Mouse (Mus musculus) intestine, embryonic 14.5 days (tissue): Measurements from ENCODE around the gene Dus2. TPM values are rescaled to one million over a fixed set of nuclear protein-coding genes. Genes with fewer than 3 reads are reported as not detected.

Experiments
- ATAC-seq: fragments of 200-750 bp; cut with Nextera tagmentation; replicated peaks from 2 replicates; pipeline ENCODE4 v1.8.0; 2017; ENCODE audit warnings: low read depth, moderate number of reproducible peaks, moderate TSS enrichment, moderate library complexity; ENCODE audit not compliant: low FRiP score, low TSS enrichment
- DNase-seq: peaks from one replicate; pipeline ENCODE4 v3.0.0-alpha.2; 2018; ENCODE audit warnings: low spot score
- H3K27ac ChIP-seq: fragments of 300-500 bp; sonication (generic); 2 replicates; pipeline ENCODE4 v1.5.1; 2014; ENCODE audit warnings: low read depth, mild to moderate bottlenecking, control low read depth
- H3K27me3 ChIP-seq: fragments of 300-500 bp; sonication (generic); replicated peaks from 2 replicates; pipeline ENCODE4 v1.6.1; 2014; ENCODE audit warnings: low read length, control low read depth; ENCODE audit not compliant: control insufficient read depth, insufficient read depth
- H3K36me3 ChIP-seq: fragments of 300-500 bp; sonication (generic); 2 replicates; pipeline ENCODE4 v1.6.1; 2014; ENCODE audit warnings: low read length, control low read depth; ENCODE audit not compliant: control insufficient read depth, insufficient read depth
- H3K4me1 ChIP-seq: fragments of 300-500 bp; sonication (generic); replicated peaks from 2 replicates; pipeline ENCODE4 v1.6.1; 2014; ENCODE audit warnings: low read length, control low read depth, mixed read lengths; ENCODE audit not compliant: control insufficient read depth, insufficient read depth
- H3K4me2 ChIP-seq: fragments of 300-500 bp; sonication (generic); 2 replicates; pipeline ENCODE4 v1.6.1; 2014; ENCODE audit warnings: low read length
- H3K4me3 ChIP-seq: fragments of 300-500 bp; sonication (generic); 2 replicates; pipeline ENCODE4 v1.5.1; 2014; ENCODE audit warnings: low read depth, low read length, control low read depth, mixed read lengths
- H3K9ac ChIP-seq: fragments of 300-500 bp; sonication (generic); 2 replicates; pipeline ENCODE4 v1.6.1; 2014; ENCODE audit warnings: mild to moderate bottlenecking, low read length
- H3K9me3 ChIP-seq: fragments of 300-500 bp; sonication (generic); 2 replicates; pipeline ENCODE4 v1.6.1; 2016; ENCODE audit warnings: low read length, control low read depth; ENCODE audit not compliant: control insufficient read depth
- WGBS: fragments of 180-500 bp; shearing (Covaris S2); extraction: QIAGEN DNeasy Blood & Tissue Kit; methylation state at CpG from one replicate; pipeline ENCODE4 v1.1.7; 2014; 5-methylcytosine and 5-hydroxymethylcytosine counted together
- polyA plus RNA-seq: library from polyadenylated mRNA; unstranded; fragments of >200 nt; fragmentation: Nextera tagmentation; extraction: Ambion mirVana; gene quantifications from 2 replicates; pipeline ENCODE4 v1.2.1, GENCODE M21; 2014

Dus2 gene
- polyA plus RNA-seq, 1 experiment from 2014 or later = 18.3 TPM

DNA sequence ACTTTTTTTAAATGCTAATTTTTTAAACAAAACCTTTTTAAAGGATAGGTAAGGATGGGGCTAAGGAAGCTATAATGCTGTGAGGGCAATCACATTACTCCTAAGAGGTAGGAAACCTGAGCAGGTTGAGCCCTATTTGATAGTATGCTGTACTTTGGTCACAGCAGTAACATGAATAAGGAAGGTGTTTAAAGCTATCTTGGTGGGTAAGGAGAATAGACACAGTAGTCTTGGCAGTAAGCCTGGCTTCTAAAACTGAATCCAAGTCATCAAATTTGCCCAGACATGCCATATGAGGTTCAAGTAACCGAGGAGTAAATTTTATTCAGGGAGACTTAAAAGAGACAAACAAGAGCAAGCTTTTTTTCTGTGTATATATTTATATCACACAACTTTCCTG lies 78.4 kb downstream of the Dus2 start:
- H3K9ac ChIP-seq = no peak overlapping the region
- no peak for ATAC-seq
- DNase-seq = no peak

DNA sequence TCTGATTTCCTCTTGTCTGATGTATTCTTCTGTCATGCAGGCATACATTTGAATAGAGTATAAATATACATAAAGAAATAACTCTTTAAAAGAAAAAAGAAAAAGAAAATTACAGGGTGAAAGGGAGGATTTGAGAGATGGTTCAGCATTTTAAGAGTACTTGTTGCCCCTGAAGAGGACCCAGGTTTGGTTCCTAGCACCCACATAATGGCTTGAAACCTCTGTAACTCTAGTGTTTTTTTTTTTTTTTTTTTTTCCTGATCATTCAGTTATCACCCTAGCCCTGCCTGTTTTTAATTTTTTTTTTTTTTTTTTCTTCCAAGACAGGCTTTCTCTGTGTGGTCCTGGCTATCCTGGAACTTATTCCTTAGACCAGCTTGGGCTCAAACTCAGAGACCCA lies 81.0 kb downstream of the Dus2 start:
- Histone ChIP-seq H3K4me1 (no peaks in the 10 kb centered on the region), H3K4me2 (no peak overlapping the region), H3K27ac (no peak overlapping the region), H3K4me3 (no peak overlapping the region), H3K9ac (no peak overlapping the region), H3K27me3 (no peaks in the 10 kb centered on the region), H3K36me3 (no peaks in the 10 kb centered on the region), H3K9me3 (0 out of 2 replicates have a peak, but pooled peaks cover 2% of the 10 kb centered on the region)
- DNase-seq (no peak), ATAC-seq (no peak)

More for the DNA sequence above, 78.4 kb downstream of the Dus2 start:
- WGBS = 61% methylated on average over 1 of the region's 1 CpGs
- H3K27me3 ChIP-seq = no peaks in the 10 kb centered on the region
- no peaks in the 10 kb centered on the region for H3K9me3 ChIP-seq
- H3K36me3 ChIP-seq = no peaks in the 10 kb centered on the region
- H3K27ac ChIP-seq = no peak overlapping the region
- no peak overlapping the region for H3K4me2 ChIP-seq
- no peak overlapping the region for H3K4me3 ChIP-seq
- H3K4me1 ChIP-seq = no peaks in the 10 kb centered on the region

DNA sequence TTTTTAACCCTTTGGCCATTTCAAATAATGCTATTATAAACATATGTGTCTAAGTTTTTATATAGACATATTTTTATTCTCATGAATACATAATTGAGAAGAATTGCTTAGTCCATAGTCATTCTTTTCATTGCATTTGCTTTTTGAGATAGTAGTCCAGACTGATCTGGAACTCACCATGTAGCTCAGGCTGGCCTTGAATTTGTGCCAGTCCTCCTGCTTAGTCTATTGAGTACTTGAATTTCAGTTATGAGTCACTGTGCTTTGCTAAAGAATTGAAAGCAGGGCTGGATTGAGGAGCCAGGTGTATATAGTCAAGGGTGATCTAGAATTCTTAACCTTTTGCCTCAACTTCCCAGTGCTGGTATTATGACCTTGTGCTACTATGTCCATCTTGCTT lies 83.1 kb downstream of the Dus2 start:
- H3K27me3 ChIP-seq = no peaks in the 10 kb centered on the region
- ATAC-seq (no peak), DNase-seq (no peak)
- H3K36me3 ChIP-seq = peaks cover 8% of the 10 kb centered on the region; the same call in 1 of the 2 replicates
- H3K4me1 ChIP-seq = no peaks in the 10 kb centered on the region
- H3K9me3 ChIP-seq = 0 out of 2 replicates have a peak, but pooled peaks cover 3% of the 10 kb centered on the region
- H3K9ac ChIP-seq = no peak overlapping the region
- H3K27ac ChIP-seq = no peak overlapping the region
- H3K4me3 ChIP-seq = no peak overlapping the region
- H3K4me2 ChIP-seq = no peak overlapping the region

DNA sequence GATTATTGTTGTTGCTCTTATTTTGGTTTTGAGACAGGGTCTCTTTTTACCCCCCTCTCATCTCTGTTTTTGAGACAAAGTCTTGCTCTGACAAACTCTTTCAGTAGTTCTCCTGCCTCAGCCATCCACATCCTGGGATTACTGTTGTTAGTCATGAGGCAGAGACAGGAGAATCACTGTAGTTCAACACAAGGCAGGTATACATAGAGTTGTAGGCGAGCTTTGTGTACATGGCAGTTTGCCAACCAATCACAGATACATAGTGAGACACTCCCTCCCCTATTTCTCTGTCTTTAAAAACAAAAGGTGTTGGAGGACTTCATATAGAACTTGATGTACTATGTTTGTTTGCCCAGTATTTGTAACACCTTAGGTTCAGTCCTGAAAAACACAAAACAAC lies 83.5 kb downstream of the Dus2 start:
- ATAC-seq (no peak), DNase-seq (no peak)
- no peak overlapping the region for H3K4me2 ChIP-seq
- H3K27ac ChIP-seq = no peak overlapping the region
- H3K9me3 ChIP-seq = 0 out of 2 replicates have a peak, but pooled peaks cover 3% of the 10 kb centered on the region
- H3K27me3 ChIP-seq = no peaks in the 10 kb centered on the region
- H3K9ac ChIP-seq = no peak overlapping the region
- H3K4me3 ChIP-seq = no peak overlapping the region
- peaks cover 12% of the 10 kb centered on the region; the same call in 1 of the 2 replicates for H3K36me3 ChIP-seq
- WGBS = 68% methylated on average over 1 of the region's 1 CpGs
- H3K4me1 ChIP-seq = no peaks in the 10 kb centered on the region

DNA sequence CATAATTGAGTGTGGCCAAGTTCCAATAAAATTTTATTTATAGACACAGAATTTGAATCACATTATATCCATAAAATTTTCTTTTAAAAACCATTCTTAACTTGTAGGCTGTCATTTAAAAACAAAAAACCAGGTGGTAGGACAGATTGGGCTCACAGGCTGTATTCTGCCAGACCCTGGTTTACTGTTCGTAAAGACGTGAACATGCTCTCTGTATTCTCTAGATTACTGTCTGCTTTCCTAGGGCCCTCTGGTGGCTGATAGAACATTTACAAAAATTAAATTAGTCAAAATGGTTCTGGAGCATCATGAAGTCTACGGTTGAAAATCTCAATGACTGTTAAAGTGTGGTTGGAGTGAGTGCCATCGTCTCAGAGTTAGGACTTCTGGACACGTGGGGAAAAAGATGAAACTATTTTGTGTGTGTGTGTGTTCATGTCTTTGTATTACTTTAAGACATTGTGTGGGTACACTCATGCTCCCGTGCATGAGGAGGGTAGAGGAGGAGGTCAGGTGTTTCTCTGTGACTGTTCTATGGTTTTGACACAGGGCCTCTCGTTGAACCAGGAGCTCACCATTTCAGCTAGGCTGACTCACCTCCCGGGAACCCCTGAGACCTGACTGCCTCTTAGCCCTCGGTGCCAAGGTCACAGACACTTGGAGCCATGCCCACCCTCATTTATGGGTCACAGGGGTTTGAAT lies 84.2 kb downstream of the Dus2 start:
- Histone ChIP-seq H3K9me3 (0 out of 2 replicates have a peak, but pooled peaks cover 3% of the 10 kb centered on the region), H3K9ac (no peak overlapping the region), H3K4me3 (no peak overlapping the region), H3K27me3 (no peaks in the 10 kb centered on the region), H3K36me3 (peaks cover 12% of the 10 kb centered on the region; the same call in 1 of the 2 replicates), H3K27ac (no peak overlapping the region), H3K4me2 (no peak overlapping the region), H3K4me1 (no peaks in the 10 kb centered on the region)
- ATAC-seq = no peak
- DNase-seq = no peak
- WGBS = 76% methylated on average over 9 of the region's 9 CpGs

DNA sequence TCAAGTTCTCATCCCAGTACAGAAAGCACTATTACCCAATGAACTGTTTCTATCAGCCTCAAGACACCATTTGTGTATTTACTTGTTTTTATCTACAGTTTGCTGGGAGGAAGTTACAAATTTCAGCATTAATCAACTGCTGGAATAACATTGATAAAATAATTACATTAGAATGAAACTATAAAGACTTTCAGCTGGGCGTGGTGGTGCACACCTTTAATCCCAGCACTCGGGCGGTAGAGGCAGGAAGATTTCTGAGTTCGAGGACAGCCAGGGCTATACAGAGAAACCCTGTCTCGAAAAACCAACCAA lies 84.7 kb downstream of the Dus2 start:
- Histone ChIP-seq H3K27me3 (no peaks in the 10 kb centered on the region), H3K36me3 (peaks cover 12% of the 10 kb centered on the region; the same call in 1 of the 2 replicates), H3K27ac (no peak overlapping the region), H3K4me1 (no peaks in the 10 kb centered on the region), H3K4me2 (no peak overlapping the region), H3K4me3 (no peak overlapping the region), H3K9me3 (0 out of 2 replicates have a peak, but pooled peaks cover 3% of the 10 kb centered on the region), H3K9ac (no peak overlapping the region)
- DNase-seq (no peak), ATAC-seq (no peak)
- WGBS = 95% methylated on average over 5 of the region's 5 CpGs

DNA sequence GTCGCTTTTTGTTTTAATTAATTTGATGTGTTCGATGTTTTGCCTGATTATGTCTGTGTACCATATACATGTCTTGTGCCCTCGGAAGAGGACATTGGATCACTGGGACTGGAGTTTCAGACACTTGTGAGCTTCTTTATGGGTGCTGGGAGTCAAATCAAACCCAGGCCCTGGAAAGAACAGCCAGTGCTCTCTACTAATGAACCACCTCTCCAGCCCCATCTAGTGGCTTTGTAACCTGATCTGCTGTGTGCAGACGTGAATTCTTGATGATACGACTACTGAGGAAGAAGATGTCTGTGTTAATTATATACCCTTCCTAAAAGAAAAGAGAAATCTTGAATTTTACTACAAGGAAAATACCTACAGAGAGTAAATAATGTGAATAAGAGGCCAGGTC lies 85.5 kb downstream of the Dus2 start:
- Histone ChIP-seq H3K27me3 (no peaks in the 10 kb centered on the region), H3K4me1 (no peaks in the 10 kb centered on the region), H3K9ac (no peak overlapping the region), H3K9me3 (0 out of 2 replicates have a peak, but pooled peaks cover 3% of the 10 kb centered on the region), H3K4me2 (no peak overlapping the region), H3K36me3 (peaks cover 16% of the 10 kb centered on the region), H3K27ac (no peak overlapping the region), H3K4me3 (no peak overlapping the region)
- WGBS = 80% methylated on average over 5 of the region's 5 CpGs
- ATAC-seq = no peak
- DNase-seq = no peak

DNA sequence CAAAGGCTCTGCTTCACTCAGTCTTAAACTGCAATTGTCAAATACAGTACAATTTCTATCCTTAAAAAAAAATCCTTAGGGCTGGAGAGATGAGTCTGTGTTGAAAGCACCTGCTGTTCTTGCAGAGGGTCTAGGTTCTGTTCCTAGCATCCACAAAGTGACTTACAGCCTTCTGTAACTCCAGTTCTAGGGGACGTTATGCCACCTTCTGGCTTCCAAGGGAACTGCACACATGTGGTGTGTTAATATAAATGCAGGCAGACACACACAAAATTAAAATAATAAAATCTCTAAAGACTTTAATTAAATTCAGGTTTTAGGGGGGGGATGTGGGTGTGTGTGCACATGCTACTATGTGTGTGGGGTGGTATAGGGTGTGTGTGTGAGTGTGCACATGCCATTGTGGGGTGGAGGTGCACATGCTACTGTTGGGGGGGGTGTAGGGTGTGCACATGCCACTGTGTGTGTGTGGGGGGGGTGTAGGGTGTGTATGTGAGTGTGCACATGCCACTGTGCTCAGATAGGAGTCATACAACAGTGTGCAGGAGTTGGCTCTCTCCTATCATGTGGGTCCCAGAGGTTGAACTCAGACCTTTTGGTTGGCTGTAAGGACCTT lies 86.4 kb downstream of the Dus2 start:
- Histone ChIP-seq H3K4me1 (no peaks in the 10 kb centered on the region), H3K9me3 (0 out of 2 replicates have a peak, but pooled peaks cover 3% of the 10 kb centered on the region), H3K36me3 (peaks cover 18% of the 10 kb centered on the region), H3K4me2 (no peak overlapping the region), H3K9ac (no peak overlapping the region), H3K4me3 (no peak overlapping the region), H3K27me3 (no peaks in the 10 kb centered on the region), H3K27ac (no peak overlapping the region)
- 97% methylated on average over 1 of the region's 1 CpGs for WGBS
- ATAC-seq = no peak
- no peak for DNase-seq

DNA sequence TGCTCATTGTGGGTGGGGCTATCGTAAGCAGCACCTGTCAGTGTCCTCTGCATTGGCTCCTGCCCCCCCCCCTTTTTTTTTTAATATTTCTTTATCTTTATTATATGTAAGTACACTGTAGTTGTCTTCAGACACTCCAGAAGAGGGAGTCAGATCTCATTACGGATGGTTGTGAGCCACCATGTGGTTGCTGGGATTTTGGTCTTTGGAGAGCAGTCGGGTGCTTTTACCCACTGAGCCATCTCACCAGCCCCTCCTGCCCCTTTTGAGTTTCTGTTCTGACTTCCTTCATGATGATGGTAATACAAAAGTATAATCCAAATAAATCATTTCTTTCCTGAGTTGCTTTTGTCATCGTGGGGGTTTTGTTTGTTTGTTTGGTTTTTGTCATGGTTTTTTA lies 111.2 kb downstream of the Dus2 start:
- ATAC-seq (no peak), DNase-seq (no peak)
- no peak overlapping the region for H3K4me3 ChIP-seq
- no peak overlapping the region for H3K4me2 ChIP-seq
- H3K9ac ChIP-seq = no peak overlapping the region
- no peaks in the 10 kb centered on the region for H3K4me1 ChIP-seq
- no peaks in the 10 kb centered on the region for H3K27me3 ChIP-seq
- WGBS = 85% methylated on average over 4 of the region's 4 CpGs
- peaks cover 55% of the 10 kb centered on the region for H3K36me3 ChIP-seq
- no peaks in the 10 kb centered on the region for H3K9me3 ChIP-seq
- no peak overlapping the region for H3K27ac ChIP-seq
